Mouse (Mus musculus) frontal cortex, postnatal 25 days (tissue): ENCODE data around the gene Gm12355.

Source experiments
- DNase-seq, 2 experiments: peaks; one replicate each; pipeline ENCODE4 v3.0.0; 2022; ENCODE audit warnings: low spot score in 2 of 2

Gene Gm12355

DNA sequence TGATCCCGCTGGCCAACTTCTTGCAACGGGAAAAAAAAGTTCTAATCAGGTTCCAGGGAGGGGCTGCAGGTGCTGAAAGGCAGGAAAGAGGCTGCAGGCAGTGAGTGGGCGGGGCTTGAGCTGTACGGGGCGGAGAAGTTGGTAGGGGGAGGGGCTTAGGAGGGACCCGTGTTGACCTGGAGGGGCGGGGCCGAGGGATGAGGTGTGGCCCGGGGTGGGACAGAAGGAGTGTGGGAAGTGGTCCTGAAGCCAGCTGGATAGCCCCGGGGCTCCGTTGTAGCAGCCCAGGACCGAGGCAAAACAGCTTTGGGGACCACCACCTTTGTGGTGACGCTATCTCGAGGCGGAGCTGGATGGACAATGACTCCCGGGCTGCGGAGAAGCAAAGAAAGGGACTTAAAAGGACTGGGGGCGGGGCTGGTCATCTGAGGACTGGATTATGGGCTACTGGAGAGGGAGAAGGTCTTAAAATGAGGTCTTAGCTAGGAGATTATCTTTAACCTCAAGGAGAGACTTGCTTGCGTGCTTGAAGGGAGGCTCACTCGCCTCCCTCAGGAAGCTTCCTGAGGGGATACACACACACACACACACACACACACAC is 23.3 kb downstream of the Gm12355 start:
- DNase-seq: no peak

DNA sequence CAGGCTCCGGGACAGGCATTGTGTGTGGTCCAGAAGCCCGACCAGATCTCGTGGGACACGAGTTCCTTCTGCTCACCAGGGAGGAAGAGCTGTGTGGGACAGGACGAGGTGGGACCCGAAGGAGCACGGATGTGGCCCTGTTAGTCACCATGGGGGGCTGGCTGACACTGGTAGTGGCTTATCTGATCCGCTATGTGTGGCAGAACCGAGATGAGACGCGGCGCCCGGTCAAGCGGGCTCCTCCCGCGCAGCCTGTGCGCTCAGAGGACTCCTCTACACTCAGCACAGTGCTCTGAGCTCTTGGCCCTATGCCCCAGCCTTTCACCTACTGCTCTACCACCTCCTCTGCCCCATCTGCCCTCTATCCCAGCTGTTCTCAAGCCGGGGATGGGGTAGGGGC is 26.2 kb downstream of the Gm12355 start:
- DNase-seq: no peak

DNA sequence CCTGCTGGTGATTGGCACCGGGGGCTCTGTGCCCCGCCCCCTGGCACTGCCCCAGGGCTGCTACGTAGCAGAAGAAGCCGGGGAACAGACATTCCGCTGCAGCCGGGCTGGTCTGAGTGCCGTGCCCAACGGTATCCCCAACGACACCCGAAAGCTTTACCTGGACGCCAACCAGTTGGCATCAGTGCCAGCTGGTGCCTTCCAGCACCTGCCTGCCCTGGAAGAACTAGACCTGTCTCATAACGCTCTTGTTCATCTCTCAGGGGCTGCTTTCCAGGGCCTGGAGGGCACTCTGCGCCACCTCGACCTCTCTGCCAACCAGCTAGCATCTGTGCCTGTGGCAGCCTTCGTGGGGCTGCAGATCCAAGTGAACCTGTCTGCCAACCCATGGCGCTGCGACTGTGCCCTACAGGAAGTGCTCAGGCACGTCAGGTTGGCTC is 26.6 kb downstream of the Gm12355 start:
- no peak for DNase-seq

DNA sequence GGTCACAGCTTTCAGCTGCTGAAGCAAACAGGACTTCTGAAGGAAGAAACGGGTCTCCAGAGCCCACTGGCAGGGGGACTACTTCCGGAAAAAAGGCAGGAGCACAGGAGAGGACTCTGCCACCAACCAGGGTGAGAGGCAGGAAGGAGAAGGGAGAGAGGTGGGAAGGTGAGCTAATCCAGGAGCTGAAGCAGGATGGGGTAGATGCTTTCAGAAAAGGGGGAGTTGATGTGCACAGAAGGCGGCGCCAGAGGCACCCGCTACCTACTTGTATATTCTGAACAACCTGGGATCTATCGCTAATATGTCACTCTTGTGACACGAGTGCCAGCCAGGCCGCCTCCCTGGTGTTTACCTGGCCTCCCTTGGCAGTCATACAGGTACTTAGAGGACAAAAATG is 27.5 kb downstream of the Gm12355 start, which contains the start of gene Lrrc3c:
TSS of gene Lrrc3c (plus strand) at position 301 of the 400 bp plus-strand sequence.
- no peak for DNase-seq

DNA sequence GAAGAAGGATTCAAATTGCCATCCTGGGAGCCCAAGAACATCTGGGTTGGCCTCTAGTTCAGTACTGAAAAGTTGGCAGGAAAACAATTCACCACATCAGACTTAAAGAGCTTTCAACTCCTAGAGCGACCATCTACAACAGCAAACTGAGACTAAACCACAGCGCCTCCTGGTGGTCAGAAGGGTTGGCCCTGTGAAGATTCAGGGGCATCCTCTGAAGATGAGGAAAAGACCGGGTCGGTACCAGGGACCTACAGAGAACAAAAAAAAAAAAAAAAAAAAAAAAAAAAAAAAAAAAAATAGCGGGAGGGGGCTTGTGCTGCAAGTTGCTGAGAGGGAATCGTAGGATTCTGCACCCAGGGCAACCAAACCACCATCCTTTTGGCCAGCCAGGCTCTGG is 28.1 kb downstream of the Gm12355 start:
- DNase-seq: no peak

DNA sequence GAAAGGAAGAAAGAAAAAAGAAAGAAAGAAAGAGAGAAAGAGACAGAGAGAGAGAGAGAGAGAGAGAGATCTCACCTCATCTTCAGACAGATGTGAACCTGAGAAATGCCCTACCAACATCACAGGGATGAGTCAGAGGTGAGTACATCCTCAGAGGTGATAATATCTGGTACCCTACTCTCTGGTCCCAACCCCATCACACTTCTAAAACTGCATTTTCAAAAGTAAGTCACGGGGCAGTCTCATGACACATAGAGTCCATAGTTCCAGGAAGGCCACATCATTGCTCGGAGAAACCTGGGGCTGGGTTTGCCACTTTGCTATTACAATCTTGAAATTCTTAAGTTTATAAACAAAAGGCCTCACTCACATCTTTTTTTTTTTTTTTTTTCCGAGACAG is 29.5 kb downstream of the Gm12355 start:
- DNase-seq: no peak

DNA sequence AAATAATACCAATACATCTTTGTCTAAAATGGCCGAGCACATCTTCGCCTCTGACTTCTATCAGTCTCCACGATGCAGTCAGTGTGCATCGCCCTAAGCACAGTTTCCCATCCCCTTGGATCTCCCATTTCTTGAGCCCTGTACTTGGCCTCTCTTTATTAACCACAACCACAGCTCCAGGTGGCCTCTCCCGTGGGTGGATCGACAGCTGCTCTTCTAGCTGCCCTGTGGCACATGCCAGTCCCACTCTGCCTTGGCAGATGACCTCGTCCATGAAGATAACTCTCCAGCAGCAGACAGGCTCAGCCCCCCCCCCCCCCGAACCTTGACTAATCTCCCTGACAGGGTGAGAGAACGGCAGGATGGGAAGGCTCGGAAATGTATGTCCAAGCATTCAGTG is 30.0 kb downstream of the Gm12355 start:
- no peak for DNase-seq

DNA sequence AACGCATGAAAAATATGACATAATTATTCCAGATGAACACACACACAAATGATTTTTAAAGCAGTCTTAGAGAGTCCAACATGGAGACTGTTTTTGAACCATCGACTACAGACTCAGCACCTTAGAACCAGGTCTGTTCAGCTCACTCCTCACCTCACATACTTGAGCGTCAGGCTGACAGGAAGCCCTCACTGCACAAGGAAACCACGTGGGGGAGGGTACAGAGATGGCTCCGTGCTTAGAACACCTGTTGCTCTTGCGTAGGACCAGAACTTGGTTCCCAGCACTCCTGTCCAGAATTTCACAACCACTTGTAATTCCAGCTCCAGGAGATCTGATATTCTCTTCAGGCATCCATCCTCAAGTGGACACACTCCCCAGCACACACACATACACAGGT is 30.4 kb downstream of the Gm12355 start:
- no peak for DNase-seq

DNA sequence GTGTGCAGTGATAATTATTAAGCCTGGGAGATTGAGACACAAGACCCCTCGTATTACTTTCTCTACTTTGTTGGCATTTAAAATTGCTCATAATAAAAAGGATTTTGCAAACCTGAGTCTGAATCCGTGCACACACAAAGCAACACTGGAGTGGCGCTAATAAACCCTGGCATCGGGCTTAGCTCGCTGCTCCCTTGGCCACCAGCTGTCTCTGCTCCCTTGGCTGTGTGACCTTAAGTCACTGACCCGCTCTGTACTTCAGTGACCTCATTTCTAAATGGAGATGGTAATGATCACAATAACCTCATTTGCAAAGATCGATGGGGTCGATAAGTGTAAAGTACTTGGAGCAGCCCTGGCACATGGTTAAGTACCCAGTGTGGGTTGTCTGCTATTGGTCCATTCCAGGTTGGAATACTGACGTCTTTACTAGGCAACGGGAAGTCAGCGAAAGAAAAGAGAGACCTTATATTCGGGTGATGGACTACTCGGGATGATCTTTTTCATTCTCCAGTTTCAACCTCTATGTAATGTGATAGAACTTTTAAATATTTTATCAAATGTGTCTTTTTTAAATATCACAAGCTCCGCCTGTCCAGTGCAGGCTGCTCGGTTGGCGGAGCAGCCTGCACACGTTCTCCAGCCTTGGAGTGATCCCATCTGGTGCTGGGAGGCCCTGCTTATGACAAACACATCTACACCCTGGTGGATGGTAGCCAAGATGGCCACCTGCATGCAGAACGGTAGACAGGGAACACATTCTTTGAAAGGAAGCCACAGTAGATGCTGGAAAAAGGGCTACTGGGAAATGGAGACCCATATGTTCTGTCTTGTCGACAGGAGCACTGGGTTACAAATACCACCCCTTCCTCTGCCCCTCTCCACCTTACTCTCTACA is 34.7 kb downstream of the Gm12355 start:
- DNase-seq: no peak

DNA sequence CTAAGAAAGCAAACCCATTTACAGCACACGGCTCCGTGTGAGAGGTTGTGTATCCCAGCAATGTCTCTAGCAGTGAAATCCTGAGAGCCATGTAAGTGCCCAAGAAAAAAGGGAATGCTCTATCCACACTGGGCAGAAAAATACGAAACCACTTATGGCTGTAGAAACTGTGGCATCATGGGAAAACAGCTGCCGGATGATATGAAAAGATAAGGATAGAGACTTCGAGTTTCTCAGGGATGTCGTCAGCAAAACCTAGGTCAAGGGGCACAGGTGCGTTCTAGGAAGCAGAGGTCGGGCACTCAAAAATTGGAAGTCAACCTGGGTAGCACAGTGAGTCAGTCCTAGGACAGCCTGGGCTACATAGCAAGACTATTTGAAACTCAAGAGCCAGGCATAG is 36.2 kb downstream of the Gm12355 start:
- no peak for DNase-seq

DNA sequence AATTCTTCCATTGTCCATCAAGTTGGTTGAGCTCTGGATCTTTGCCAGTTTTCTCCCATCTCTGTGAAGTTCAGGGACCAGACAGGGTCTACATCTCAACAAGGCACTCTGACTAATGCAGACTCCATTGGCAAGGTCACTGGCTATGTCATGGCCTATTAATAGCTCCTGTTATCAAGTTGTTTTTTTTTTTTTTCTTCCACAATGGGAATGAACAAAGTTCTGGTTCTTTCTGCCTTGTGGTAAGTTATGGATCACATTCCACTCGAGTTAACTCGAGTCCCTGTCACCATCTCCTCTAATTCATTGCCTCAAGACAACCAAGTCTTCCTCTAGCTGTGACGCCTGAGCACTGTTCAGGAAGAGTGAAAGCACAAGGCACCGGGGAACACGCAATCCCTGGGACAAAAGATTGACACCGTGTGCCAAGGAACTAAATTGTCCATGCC is 36.6 kb downstream of the Gm12355 start:
- DNase-seq: no peak

DNA sequence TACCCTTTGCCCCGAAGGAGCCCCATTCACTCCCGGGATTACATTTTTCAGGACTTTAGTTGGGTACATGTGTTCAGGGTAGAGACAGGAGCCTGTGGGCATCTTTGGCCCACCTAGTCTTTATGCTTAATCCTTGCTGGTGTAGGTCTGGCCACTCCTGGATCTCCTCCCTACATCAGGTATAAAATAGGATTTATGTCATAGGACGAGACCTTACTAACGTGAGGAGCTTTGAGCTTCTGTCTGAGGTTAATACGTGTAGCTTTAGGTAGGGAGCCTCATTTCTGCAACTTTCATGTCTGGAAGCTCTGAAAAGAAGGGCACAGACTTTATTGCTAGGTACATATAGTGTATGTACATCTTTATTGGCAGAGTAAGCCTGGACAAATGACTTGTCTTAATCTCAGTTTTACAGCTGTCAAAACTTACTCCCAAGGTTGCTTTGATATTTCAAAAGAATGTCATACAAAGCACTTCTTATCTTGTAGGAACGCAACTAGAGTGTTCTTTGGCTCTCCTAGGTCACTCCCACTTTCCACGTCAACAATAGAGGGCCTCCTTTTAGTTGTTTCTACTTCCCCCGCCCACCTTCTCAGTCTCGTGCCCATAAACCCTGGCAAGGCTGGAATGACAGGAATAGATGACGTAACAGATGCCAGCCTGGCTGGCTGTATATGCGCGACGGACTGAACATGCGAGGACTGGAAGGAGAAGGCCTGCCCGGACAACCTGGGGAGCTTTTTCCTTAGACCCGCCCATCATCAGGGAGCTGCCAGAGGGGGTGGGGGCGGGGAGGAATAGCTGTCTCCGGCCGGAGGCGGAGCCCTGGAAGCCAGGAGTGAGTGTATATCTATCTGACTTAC is 37.5 kb downstream of the Gm12355 start:
- DNase-seq: peak in 1 of 2 experiments; percentile 24

DNA sequence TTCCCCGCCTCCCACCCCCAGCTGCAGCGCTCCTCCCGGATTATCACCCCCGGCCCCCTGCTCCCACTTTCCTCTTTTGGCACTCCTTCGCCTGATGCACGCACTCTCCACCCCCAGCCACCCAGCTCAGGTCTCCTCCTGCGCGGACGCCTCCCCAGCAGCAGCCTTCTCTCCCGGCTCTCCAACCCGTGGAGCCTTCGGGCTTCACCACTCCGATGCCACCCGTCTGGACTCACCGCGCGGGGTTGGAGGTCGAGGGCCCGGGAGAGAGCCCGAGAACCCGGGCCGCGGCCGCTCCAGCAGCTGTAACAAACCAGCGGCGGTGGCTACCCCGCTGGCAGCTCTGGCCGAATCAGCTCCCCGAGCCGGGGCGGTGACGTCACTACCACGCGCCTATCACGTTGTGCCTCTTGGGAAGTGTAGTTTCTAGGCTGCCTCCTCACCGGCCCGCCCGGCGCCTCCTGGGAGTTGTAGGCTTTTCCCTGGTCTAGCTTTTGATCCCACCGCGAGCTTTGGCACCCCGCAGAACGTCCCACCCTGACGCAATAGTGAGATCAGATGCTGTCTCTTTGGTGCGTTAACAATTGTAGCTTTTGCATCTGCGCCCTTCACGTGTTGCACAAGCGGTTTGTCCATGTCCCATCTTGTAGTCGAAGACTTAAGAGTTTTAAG is 38.4 kb downstream of the Gm12355 start, which contains the start of gene Ormdl3:
TSS of gene Ormdl3 (minus strand) at position 477 of the 672 bp plus-strand sequence.
- peak; percentile 95 to 98 for DNase-seq

DNA sequence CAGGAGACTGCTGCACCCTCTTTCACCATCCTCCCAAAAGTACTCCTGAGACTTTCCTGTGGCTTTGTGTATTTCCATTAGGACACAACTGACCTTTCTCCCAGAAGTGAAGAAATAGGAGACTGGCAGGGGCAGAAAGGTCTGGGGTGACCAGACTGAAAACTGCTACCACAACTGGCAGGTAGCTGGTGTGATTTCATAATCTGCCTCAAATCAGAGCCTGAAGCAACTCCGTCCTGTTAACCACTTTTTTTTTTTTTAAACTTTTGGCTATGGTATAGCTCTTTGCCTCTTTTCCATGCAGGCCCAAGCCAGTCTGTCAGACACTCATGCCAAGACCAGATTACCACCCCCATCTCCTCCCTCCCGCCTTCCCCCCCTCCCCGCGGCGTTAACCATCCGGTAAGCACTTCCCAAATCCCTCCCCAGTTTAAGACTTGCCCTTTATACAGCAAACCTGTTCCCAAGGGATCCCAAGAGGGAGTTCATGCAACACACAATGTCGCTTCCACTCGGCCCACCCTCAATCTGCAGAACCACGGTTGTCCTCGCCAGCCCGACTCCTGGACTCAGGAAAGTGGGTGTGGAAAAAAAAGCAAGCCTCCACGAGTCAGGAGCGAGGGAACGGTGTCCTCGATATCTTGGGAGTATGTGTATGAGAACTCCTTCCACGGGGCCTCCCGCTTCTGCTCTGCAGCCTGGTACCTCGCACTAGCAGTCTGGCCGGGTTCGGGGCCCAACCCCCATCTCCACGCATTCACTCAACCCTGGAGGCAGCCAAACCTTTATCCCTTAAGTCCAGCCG is 39.2 kb downstream of the Gm12355 start:
- DNase-seq: no peak

DNA sequence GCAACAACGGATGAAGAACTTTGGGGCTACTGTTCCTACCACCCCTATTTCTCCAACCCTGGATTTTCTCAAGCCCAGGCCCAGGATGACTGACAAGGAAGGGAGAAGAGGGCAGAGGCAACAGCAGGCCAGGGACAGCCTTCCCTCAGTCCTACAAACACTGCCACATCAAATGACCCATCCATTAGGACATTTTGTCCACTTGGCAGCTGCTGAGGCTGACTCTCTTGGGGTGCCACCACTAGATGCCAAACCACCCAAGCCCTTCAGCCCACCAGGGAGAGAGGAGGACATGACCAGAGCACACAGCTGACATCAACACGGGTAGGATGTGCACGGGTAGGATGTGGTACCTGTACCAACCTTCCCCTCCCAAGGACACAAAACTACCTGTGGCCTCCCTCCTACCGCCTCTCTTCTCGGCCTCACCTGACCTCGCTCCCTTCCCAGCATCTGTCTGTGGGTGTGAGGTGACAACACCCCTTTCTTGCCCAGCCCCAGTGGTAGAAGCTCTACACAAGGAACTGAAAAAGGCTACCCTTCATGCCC is 40.8 kb downstream of the Gm12355 start:
- no peak for DNase-seq

DNA sequence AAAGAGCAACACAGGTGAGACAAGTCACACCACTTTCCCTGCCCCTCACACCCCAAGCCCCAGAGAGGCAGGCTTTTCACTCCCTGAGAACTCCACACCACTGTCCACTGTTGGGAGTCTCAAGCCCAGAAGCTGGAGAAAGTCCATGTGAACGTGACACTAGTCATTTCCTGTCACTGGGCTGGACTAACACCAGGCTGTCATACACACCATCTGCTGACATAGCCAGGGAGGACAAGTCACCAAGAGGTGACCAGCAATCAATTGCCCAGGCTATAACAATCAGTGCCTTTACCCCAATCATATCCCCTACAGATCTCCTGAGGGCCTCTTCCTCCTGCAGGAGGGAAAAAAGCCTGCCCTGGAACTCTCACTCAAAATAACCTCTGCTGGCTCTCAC is 41.3 kb downstream of the Gm12355 start:
- no peak for DNase-seq

DNA sequence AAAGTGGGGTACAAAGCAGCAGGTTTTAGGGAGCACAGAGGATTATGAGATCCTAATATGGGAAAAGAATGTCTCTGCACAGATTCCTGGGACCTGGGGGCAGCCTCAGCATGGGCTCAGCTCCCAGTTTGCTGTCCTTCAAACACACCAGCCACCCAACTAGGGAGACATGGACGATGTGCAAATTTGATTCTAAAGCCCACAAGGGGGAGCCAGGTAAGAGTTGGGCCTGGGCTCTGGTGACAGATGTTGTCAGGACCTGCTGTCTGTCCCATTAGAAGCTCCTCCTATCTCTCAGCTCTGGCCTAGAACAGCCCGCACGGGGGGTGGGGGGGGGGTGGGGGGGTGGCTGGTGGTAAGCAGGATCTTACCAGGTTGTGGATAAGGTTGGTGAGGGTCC is 41.9 kb downstream of the Gm12355 start:
- DNase-seq: no peak

DNA sequence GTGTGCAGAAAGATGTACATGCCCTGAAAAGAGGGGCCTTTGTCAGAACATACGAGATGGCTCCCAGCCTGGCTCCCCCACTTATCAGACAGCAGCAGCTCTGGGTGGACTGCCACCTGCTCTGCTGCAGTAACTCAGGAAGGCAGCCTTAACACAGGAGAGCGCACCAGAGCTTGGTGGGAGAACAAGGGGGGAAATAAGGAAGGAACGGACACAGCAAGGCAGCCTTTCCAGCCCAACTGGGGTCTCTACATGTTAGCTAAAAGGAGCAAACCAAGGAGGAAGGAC is 42.3 kb downstream of the Gm12355 start:
- no peak for DNase-seq

DNA sequence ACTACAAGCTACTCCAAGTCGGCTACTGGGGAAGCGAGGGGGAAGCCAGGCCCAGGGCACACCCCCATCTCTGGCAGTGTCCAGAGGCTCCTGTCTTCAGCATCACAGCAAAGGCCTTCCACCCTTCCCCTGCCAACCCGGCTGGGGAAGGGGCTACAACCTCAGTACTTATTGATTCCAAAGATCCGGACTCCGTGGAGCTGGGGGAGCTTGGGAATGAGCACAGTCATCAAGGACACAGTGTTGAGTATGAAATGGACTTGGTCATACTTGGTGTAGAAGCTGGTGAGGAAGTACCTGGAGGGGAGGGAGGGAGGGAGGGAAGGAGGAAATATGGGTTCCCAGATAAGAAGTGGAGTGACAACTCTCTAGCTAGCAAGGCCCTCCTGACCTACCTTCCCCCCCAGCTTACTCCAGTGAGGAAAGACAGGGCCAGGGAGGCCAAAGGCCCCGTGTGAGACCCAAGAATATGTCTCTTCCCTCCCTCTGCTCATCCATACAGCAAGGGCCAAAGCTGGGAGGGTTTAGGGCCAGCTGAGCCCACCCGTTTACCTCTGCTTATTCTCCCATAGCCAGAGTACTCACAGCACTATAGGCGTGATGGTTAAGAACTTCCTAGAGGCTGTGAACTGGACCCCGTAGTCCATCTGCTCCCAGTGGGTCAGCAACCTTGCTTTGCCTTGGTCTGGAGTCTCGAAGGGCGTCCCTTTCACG is 42.8 kb downstream of the Gm12355 start:
- DNase-seq: no peak

DNA sequence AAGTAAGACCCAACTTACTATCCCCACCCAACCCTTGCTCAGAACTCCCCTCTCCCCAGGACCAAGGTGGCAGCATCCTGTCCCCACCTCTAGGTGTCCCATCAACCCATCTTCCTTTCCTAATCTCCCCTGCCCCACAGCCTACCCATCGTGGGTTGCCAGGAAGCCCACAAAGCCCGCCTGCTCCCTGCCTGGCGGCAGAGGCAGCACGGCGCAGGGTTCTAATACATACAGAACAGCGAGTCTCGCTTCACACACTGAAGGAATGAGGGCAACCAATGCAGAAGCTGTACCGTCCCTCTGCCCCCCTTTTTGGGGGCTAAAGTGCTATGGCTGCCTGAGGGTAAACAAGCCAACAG is 43.5 kb downstream of the Gm12355 start:
- DNase-seq: no peak
